Mouse (Mus musculus) mouse trophoblast stem cell (cell line): ENCODE data around the gene Tnni2.

Experiments used
- in situ Hi-C, 2 experiments: fragments of 300-500 bp; cut with MseI, MboI; formaldehyde crosslinking; loops; 2 replicates in 1 of 2; 3 replicates in 1 of 2; pipeline ENCODE4 v1.15.1; 2025

The Tnni2 gene

GRCm38 (mm10) chr7:142481568-142482255 lies 40.1 kb downstream of the Tnni2 start:
- in situ Hi-C loops, result loop anchor here in 1 of 2 experiments (10.0 kb wide), 1 partner anchor 193 kb away; no protein-coding TSS in a partner anchor

- in situ Hi-C loops, result loop anchor here in 1 of 2 experiments (10.0 kb wide), 1 partner anchor 193 kb away; no protein-coding TSS in a partner anchor
These were observed 40.6 kb downstream of the Tnni2 start for GRCm38 (mm10) chr7:142482256-142482609.

DNA sequence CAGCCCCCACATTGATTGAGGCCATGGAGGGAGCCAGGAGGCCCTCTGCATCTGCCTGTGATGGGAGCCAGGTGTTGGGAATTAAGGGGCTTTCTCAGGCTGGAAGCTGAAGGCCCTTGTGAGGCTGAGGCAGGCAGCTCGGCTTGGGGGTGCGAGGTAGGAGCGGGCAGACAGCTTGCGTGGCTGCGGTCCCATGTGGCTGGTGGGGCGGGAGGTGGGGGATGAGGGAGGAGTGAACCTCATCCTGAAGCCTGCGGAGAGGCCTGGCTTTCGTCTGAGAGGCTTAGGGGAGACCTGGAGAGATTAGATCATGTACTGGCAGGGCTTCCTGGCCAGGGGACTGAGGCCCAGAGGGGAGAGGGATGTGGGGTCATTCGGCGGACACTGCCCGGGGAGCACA lies 41.5 kb downstream of the Tnni2 start:
- in situ Hi-C loops, result loop anchor here in 1 of 2 experiments (10.0 kb wide), 1 partner anchor 192 kb away; no protein-coding TSS in a partner anchor

GRCm38 (mm10) chr7:142484780-142485179 lies 43.2 kb downstream of the Tnni2 start:
- in situ Hi-C loops, result loop anchor here in 1 of 2 experiments (10.0 kb wide), 1 partner anchor 190 kb away; no protein-coding TSS in a partner anchor

- in situ Hi-C loops, result loop anchor here in 1 of 2 experiments (10.0 kb wide), 1 partner anchor 188 kb away; no protein-coding TSS in a partner anchor
These were observed 45.1 kb downstream of the Tnni2 start for GRCm38 (mm10) chr7:142486751-142487162.

DNA sequence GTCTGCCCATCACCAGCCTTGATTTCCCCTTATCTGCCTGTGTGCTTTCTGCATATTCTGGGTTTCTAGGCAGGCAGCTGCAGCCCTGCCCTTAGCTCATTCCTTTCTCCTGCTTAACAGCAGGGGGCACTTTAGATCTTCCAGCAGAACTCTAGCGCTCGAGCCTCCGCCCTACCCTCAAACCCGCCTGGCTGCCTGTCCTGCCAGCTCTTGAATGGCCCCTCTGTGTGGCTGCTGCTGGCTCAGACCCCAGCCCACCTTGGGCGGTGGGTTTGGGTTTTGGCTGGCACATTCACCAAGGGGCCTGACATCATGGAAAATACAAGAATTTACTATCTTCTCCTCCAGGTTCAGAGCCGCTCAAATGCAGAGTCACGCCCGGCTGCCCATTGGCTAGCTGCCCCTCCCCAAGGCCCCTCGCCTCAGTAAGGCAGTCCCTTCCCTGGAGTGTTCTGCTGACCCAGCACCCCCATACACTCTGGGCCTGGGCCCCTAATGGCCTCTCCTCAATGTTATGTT lies 45.8 kb downstream of the Tnni2 start:
- in situ Hi-C loops, result loop anchor here in 1 of 2 experiments (10.0 kb wide), 1 partner anchor 187 kb away; no protein-coding TSS in a partner anchor

DNA sequence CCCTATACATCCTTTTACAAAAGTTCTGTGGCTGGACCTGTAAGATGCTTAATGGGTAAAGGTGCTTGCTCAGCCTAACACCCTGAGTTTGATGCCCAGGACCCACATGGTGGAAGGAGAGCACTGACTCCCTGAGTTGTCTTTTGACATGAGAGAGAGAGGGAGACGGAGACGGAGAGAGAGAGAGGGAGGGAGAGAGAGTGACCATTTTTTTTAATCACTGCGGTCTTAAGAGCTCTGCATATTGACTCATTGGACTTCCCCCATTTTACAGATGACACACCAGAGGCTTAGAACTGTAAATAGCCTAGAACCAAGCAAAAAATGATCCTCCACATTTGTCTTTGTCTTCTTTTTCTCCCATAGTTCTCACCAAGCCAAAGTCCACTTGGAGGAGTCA lies 46.4 kb downstream of the Tnni2 start:
- in situ Hi-C loops, result loop anchor here in 1 of 2 experiments (10.0 kb wide), 1 partner anchor 187 kb away; no protein-coding TSS in a partner anchor

- in situ Hi-C loops, result no loop called here
These were observed 51.9 kb downstream of the Tnni2 start for GRCm38 (mm10) chr7:142493535-142493934.
